Mouse (Mus musculus): ENCODE measurements at regions not wholly inside any gene's neighbourhood (a gene's known extent, or its start where the extent isn't known, plus 50 kb on each side); places are given as distances from the start of the nearest gene placed in this dataset.

GRCm38 (mm10) chr1:69470614-69471250, 216.3 kb downstream of the Ikzf2 start:
- DNase-seq (ENCODE audit: low spot score in 2 of 2), result no peak

- DNase-seq (ENCODE audit: low spot score in 2 of 2), result no peak
These were observed 217.7 kb downstream of the Ikzf2 start for GRCm38 (mm10) chr1:69469158-69469901.

GRCm38 (mm10) chr1:69466534-69467275, 220.3 kb downstream of the Ikzf2 start:
- DNase-seq (ENCODE audit: low spot score in 2 of 2), result no peak

- DNase-seq (ENCODE audit: low spot score in 2 of 2), result no peak
These were observed 225.9 kb downstream of the Ikzf2 start for GRCm38 (mm10) chr1:69461191-69461590.

- DNase-seq (ENCODE audit: low spot score in 2 of 2), result no peak
These were observed 227.1 kb downstream of the Ikzf2 start for GRCm38 (mm10) chr1:69459899-69460298.

DNA sequence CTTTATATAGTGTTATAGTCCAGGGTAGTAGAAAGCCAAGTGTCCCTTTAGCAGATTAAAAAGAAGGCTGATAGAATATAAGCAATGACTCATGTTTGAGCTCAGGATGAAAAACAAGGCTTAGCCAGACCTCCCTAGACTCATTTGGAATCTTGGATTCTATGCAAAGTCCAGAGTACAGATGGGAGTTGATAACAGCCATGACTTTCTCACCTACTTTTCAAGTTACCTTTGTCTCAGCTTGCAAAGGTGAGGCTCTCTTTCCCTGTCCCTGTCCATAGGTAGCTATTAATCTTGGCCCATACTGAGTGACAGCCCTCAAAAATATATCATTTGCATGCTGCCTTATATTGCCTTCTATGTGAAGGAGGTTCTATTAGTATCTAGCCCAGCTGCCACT, 229.6 kb downstream of the Ikzf2 start:
- DNase-seq (ENCODE audit: low spot score in 2 of 2), result no peak

GRCm38 (mm10) chr1:69453991-69454390, 233.1 kb downstream of the Ikzf2 start:
- no peak for DNase-seq (ENCODE audit: low spot score in 2 of 2)

- DNase-seq (ENCODE audit: low spot score in 2 of 2), result no peak
These were observed 234.1 kb downstream of the Ikzf2 start for GRCm38 (mm10) chr1:69452910-69453309.

- DNase-seq (ENCODE audit: low spot score in 2 of 2), result no peak
These were observed 236.6 kb downstream of the Ikzf2 start for GRCm38 (mm10) chr1:69450455-69450854.

DNA sequence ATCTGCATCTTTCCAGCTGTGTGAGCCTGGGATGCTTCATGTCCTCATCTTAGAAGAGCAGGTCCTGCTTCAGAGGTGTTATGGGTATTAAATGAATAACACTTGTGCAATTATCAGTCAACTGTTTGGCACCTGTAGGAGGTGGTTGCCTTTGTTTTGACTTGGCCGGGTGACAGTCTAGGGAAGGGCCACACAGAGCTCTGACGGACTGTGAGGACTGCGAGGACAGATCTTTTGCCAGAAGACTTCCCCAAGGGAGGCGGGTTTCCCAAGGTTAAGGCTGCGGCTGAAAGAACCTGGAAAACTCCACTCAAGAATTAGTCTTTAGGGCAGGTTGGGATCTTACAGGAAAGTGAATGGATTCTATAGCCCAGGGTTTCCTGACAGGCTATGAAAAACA, 239.8 kb downstream of the Ikzf2 start:
- DNase-seq (ENCODE audit: low spot score in 2 of 2), result no peak

DNA sequence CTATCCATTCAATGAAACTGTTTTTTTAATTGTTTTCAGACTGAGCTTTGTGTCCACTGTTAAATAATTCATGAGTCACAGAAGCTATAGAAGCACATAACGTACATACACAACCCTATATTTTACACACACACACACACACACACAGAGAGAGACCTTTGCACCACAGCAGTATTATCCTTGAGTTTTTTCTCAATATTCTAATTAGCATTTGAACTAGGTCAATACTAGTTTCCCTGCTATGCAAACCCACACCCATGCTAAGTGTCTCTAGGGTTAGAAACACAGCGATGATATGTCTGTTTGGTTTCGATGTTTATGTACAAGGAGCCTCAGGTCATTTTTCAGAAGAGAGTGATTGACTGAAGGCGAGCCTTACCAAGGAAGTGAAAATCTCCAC, 242.3 kb downstream of the Ikzf2 start:
- no peak for DNase-seq (ENCODE audit: low spot score in 2 of 2)

DNA sequence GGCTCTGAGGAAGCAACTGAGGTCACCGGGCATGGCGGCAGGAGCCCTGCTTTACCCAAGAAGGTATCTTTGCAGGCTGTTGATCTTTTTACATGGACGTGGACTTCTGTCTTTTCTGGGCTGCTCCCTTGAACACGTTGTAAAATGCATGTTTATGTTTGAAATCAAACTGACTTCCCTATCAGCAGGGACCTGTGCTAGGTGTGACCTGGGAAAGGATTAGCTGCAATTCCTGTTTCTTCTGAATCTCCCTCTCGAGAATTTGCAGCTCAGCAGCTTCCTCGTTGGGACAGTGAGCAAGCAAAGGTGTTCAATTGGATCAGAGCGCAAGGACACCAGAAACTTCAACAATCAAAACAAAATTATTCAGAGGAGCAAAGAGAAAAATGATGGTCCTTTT, 243.6 kb downstream of the Ikzf2 start:
- no peak for DNase-seq (ENCODE audit: low spot score in 2 of 2)

- DNase-seq (ENCODE audit: low spot score in 2 of 2), result peak; percentile 41 to 49
These were observed 246.3 kb downstream of the Ikzf2 start for GRCm38 (mm10) chr1:69440564-69441334.

- peak; percentile 69 to 90 for DNase-seq (ENCODE audit: low spot score in 2 of 2)
These were observed 250.0 kb downstream of the Ikzf2 start for GRCm38 (mm10) chr1:69437042-69437441.

GRCm38 (mm10) chr1:69433655-69434357, 253.2 kb downstream of the Ikzf2 start:
- no peak for DNase-seq (ENCODE audit: low spot score in 2 of 2)

GRCm38 (mm10) chr1:69430683-69431407, 256.2 kb downstream of the Ikzf2 start:
- no peak for DNase-seq (ENCODE audit: low spot score in 2 of 2)

DNA sequence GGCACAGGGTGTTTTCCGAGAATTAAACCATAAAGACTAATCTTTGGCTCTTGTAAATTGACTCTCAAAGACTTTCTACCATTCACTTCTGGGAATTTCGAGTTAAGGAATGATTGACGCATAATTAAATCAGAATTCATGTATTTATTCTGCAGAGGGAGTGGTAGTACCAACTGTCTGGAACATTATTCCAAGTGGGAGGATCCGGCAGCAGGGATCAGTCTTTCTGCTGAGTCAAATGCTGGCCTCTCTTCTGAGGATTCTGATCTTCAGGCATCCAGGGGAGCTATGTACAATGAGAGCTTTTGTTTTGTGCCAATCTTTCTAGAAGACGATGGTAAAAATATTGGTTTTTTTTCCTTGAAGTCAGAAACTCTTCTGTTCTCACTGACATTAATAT, 257.4 kb downstream of the Ikzf2 start:
- peak in 1 of 2 experiments; percentile 40 for DNase-seq (ENCODE audit: low spot score in 2 of 2)

- no peak for DNase-seq (ENCODE audit: low spot score in 2 of 2)
These were observed 289.4 kb downstream of the Ikzf2 start for GRCm38 (mm10) chr1:69397676-69398075.

DNA sequence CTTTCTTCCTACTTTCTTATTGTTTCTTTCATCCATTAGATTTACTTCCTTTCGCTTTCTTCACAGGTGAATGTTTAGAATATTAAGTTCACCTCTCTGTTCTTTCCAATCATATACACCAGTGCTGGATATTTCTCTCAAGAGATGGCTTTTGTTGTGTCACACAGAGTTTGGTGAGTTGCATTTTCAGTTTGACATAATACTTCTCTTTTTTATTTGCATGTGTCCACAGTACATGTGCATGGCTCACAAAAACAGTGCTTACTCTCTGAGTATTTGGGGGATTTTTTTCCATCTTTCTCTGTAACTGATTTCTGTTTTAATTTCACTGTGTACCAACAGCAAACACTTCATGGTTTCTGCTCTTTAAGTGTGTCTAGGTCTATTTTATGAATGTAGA, 274.5 kb upstream of the Erbb4 start:
- DNase-seq (ENCODE audit: low spot score in 2 of 2), result no peak

DNA sequence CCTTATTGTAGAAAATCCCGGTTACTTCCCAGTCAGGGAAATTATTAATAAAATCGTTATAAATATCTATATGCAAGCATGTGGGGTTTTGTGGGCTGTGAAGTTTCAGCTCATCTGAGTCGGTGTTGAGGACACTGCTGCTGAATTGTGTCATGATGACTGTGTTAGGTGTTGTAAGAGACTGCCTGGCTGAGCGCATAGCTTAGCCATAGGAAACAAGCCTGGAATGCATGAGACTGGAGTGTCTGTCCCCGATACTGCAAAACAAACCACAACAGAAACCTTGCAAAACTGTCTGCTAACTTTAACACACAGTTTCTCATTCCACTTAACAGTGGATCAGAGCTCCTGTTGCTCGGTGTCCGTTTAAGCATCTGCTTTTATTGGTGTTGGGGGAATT, 271.9 kb upstream of the Erbb4 start:
- no peak for DNase-seq (ENCODE audit: low spot score in 2 of 2)

Data from layer of hippocampus, adult 18-20 months (tissue).